Mouse (Mus musculus): ENCODE data around the gene Anks1. TPM values are rescaled to one million over a fixed set of nuclear protein-coding genes. Genes with fewer than 3 reads are reported as not detected.

Gene Anks1
- total RNA-seq, 2 experiments from 2014 or later: 56.8 to 61.6 TPM

DNA sequence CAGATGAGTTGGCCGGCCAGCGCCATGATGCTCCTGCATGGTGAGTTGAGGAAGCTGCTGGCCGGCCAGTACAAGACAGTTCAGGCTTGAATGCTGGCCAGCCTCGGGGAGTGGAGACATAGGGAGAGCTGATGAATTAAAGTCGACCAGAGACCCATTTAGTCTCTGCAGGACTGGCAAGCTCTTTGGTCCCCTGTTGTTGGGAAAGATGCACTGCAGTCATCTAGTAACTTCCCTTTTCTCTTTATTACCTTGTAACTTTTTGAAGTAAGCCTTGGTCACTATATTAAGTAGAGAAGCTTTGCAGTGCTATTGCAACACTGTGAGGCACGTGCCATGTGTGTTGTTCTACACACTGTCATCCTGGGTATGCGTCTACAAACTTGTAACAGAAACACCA, 16.4 kb downstream of the Anks1 start:
- intact Hi-C loops (cut with DNase I): no loop called here
- no peak for DNase-seq (ENCODE audit: low spot score)

DNA sequence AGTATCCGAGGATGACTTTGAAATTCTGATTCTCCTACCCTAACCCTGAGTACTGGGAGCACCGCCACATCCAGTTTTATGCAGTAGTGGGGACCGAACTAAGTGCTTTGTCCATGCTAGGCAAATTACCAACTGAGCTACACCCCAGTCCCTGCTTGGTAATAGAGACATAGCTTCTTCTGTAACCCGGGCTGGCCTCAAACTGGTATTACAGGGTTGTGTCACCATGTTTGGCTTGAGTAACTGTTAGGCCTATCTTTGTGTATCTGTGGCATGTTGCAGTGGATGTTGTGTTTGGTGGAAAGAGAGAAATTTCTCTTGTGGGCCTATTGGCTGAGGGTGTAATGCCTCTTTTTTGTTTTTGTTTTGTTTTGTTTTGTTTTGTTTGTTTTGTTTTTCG, 21.2 kb downstream of the Anks1 start:
- DNase-seq (ENCODE audit: low spot score): no peak
- intact Hi-C loops (cut with DNase I): no loop called here

DNA sequence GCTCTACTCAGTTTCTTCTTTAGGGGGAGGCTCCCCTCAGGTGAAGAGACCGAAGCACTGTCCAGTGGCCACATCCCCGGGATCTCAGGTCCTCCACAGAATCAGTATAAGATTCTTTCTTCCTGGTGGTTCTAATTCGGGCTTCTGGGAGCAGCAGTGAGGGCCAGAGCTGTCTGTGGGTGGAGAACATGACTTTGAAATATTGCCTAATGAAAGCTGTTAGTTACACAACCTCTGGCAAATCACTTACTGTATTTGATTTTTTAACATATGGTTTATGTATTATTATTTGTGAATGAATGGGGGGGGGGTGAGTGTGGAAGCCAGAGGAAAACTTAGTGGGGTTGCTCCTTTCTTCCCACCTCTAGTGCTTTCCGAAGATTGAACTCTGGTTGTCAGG, 22.7 kb downstream of the Anks1 start:
- intact Hi-C loops (cut with DNase I): no loop called here
- DNase-seq (ENCODE audit: low spot score): no peak

DNA sequence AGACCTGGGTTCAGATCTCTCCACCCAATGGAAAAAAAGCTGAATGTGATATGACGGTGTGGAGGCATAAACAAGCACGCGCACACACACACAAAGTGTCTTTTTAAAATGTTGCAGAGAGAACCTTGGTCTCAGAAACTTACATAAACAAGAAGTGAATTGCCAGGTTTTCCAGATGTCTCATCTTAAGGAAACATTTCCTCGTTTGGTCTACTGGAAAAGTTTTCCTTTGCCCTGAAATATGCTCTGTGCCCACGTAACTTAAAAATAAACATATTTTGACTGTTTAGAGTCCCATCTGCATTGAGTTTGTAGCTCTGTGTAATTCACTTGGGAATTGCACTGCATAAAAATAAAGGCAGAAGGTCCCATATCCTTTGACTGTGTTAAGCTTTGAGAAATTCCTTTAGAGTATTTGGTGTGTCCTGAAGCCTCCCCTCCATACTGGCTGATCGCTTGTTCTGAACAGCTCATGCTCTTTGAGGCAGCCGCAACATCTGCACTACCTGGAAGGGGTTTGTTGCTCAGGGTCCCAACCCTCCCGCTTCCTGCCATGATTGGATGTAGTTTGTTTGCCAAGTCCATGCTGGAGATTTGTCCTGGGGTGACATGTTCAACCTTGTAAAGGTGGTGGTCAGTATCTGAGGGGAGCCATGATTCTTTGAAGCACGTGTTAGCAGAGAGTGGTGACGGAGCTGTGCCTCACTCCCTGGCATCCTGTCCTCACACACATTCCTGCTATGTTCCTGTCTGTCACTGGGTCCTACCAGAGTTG, 25.2 kb downstream of the Anks1 start:
- DNase-seq (ENCODE audit: low spot score): no peak
- intact Hi-C loops (cut with DNase I): no loop called here

DNA sequence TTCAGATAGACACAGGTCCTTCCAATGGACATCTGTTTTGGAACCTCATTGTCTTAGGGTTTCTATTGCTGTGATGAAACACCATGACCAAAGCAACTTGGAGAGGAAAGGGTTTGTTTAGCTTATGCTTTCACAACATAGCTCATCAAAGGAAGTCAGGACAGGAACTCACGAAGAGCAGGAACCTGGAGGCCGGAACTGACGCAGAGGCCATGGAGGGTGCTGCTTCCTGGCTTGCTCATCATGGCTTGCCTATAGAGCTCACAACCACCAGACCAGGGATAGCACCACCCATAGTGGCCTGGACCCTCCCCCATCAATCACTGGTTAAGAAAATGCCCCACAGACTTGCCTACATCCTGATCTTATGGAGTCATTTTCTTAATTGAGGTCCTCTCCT, 26.0 kb downstream of the Anks1 start:
- intact Hi-C loops (cut with DNase I): no loop called here

DNA sequence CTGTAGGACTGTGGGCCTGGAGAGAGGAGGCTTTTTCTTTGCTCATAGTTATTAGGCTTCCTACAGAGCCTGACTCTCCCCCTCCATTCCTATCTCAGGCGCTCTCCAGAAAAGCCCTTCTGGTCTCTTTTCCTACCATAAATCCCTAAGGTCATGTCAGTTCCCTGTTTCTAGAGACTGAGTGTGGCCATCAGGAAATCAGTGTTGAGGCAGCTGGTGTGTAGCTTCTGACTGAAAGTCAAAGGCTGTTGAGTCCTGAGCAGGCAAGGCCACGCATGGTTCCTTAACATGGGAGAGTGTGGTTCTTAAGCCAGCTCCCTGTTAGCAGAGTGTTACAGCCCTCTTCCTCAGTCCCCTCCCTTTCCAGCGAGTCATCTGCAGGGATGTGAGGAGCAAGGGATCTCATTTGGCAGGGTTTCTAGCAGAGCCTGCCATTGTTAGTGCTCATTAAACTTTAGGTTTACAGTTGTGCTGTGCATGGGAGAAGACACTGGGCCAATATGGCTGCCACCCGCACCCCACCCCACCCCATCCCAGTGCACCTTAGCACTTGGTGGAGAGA, 28.0 kb downstream of the Anks1 start:
- no peak for DNase-seq (ENCODE audit: low spot score)
- intact Hi-C loops (cut with DNase I): no loop called here

More for the DNA sequence above, 26.0 kb downstream of the Anks1 start:
- no peak for DNase-seq (ENCODE audit: low spot score)

DNA sequence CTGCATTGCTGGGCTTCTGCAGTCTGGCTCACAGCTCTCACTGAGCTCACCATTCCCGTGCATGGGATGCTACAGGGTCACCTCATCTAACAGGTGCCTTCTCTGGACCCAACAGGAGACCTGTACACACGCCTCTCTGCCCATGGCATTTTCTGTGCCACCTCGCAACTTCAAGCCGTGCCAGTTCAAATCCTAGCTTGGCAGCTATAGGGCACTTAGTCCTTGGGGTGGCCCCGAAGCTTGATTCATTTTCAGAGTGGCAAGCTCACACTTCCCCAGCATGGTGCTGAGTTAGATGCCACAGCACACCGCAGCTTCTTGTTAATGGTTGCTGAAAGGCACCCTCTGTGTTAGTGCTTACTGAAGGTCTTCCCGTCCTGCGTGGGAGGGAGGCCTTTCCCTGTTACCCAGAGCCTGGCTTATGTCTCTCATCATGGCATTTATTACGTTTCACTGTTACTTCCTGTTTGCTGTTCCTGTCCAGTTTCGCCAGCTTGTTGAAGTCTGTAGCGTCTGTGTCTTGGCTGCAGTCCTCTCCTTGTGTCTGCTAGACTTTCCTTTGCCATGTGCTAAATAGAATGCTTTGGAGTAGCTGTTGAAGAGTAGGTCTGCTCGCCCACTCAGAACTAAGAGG, 29.1 kb downstream of the Anks1 start:
- intact Hi-C loops (cut with DNase I): no loop called here
- DNase-seq (ENCODE audit: low spot score): no peak

DNA sequence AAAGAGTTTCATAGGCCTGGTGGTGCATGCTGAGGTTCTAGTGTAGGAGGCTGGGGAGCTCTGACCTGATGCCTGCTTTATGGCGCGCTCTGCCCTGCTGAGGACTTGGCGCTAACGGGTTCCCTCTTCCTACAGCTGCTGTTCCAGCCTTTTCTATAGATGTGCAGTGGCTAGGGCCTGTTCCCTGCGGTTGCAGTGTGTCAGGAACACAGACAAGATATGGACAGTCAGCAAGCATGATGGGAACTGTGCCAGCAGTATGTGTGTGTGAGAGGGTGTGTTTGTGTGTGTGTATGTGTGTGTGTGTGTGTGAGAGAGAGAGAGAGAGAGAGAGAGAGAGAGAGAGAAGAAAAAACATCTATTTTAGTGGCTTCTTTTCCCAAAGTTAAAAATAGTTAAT, 29.9 kb downstream of the Anks1 start:
- no peak for DNase-seq (ENCODE audit: low spot score)
- intact Hi-C loops (cut with DNase I): no loop called here

DNA sequence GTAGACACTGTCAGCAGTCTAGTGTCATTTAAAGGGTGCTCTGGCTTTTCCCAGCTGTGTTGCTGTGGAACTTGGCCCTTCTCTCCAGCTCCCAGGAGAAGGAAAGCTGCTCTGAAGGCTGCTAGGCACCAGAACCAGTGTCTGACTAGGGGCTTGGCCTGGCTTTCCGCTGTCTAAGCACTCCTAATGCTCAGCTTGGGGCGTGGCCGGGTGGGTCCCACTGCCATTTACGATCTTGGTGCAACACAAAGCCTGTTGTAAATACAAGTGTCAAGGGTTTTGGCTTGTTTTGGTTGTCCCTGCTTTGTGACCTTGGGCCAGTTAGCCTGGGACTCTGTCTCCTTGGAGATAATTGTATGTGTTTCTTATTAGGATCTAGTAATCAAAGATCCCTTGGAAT, 31.2 kb downstream of the Anks1 start:
- no peak for DNase-seq (ENCODE audit: low spot score)
- intact Hi-C loops (cut with DNase I): no loop called here

DNA sequence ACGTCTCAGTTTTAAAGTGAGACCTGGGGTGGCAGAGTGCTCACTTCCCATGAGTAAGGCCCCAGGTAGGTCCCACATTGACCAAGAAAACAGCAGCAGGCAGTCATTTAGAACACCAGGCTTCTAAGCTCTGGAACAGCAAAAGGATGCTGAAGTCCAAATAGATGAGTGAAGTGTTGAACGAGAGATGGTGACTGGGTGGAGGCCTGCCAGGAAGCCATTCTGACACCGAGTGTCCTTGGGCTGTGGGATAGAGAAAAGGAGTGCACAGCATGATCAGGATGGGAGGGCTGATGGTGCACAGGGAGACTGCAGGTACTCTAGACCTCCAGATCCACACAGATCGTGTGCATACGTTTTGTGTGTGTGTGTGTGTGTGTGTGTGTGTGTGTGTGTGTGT, 32.1 kb downstream of the Anks1 start:
- intact Hi-C loops (cut with DNase I): no loop called here

DNA sequence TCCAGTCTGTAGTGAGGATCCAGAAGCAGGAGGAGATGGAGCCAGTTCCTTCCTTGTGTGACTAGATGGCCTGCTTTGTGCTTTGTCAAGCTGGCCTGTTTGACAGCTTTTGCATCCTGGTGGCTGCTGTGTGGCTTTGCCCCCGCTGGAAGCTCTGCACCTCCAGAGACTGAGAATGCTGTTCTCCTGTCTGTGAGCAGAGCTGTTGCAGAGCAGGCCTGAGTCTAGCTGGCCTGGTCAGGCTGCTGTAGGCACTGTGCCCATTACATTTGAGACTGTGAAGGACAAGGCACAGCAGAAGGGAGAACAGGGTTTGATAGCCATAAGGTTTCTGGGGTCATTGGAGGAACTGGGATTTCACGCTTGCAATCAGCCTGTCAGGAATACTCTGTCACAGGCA, 32.6 kb downstream of the Anks1 start:
- DNase-seq (ENCODE audit: low spot score): no peak
- intact Hi-C loops (cut with DNase I): no loop called here

More for the DNA sequence above, 32.1 kb downstream of the Anks1 start:
- DNase-seq (ENCODE audit: low spot score): no peak

DNA sequence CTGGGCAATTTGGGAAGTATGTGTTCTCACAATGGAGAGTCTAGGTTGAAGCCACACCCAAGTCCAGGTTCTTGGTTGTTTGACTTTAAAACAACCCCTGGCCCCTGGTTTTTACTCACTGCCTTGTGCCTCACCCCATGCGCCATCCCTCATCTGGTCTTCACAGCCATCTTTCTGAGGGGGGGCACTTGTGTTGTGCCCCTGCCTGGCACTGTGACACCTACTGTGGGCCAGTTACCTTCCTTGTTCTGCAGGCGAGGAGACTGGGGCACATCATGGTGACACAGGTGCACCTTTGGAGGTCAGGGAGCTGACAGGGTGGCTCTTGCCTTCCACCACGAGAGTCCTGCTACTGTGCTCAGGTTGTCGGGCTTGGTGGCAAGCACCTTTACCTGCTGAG, 33.0 kb downstream of the Anks1 start:
- DNase-seq (ENCODE audit: low spot score): no peak
- intact Hi-C loops (cut with DNase I): no loop called here

DNA sequence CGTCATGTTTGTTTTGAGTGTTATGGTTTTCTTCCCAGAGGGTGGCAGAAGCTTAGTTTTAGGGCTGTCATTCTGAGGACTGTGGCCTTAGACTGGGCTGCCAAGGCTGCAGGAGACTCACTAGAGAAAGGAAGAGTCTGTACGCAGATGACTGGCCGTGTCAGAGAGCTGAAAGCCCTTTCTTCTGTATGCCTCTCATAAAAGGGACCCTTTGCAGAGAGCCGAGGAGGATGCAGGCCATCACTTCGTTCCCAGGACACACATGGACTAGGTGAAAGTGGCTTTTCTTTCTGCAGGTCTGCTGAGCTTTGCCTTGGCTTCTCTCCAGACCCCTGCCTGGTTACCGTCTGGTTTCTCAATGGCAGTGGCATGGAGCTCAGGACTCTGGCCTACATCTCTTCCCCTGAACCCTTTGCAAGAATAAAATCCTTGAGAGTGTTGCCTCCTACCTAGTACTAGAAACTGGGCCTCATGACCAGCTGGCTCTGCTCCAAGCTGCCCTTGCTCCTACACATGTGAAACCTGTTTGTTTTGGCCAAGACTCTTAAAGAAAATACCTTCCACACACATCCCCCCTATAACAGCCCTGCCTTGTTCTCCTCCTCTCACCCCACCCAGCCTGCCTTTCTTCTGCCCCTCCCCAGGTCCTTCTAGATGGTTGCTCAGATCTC, 36.6 kb downstream of the Anks1 start:
- no peak for DNase-seq (ENCODE audit: low spot score)

DNA sequence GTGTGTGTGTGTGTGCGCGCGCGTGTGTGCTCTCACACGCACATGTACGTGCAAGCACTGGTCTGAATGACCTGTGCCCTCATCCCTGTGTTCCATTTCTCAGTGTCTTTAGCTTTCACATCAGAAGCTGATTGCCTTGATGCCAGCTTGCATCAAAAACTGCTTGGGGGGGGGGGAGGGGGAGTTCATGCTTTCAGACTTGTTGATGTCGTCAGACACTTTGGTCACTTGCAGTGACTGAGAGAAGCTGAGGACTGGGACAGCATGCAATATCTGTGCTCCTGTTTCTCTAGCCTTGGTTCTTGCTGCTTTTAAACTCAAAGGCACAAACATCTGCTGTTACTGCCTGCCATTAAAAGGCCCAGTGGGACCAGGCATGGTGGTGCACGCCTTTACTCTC, 37.3 kb downstream of the Anks1 start:
- DNase-seq (ENCODE audit: low spot score): no peak
- intact Hi-C loops (cut with DNase I): no loop called here

More for the DNA sequence above, 36.6 kb downstream of the Anks1 start:
- intact Hi-C loops (cut with DNase I): no loop called here

DNA sequence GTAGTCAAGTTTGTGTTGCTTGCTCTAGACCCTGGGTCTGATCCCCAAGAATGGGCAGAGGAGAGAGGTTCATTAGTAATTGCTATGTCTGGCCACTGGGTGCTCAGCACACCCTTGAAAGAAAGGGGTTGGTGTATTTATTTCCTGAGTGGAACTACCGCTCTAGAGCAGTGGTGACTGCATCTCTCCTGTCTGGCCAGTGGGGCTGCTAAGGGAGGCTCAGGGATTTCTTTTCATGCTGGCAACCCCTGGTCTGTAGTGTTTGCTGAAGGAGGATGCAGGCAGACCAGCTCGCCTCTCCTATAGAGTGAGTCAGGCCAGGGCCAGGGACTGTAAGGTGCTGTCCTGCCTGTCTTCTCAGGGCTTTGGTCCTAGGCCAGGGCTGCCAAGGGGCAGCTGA, 38.0 kb downstream of the Anks1 start:
- DNase-seq (ENCODE audit: low spot score): no peak
- intact Hi-C loops (cut with DNase I): no loop called here

DNA sequence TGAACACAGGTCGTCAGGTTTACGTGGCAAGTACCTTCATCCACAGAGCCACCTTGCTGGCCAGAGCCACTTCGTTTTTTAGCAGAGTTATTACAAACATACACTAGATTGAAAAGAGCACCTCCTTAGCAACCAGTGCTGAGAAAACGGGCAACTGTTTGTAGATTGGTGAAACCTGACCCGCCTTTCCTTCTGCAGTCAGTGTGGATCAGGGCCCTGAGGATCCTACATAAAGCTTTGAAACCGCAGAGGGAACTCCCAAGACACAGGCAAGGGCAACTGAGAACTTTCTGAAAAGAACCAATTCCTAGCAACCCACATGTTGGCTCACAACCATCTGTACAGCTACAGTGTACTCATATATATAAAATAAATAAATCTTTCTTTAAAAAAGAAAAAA, 44.0 kb downstream of the Anks1 start:
- no peak for DNase-seq (ENCODE audit: low spot score)

DNA sequence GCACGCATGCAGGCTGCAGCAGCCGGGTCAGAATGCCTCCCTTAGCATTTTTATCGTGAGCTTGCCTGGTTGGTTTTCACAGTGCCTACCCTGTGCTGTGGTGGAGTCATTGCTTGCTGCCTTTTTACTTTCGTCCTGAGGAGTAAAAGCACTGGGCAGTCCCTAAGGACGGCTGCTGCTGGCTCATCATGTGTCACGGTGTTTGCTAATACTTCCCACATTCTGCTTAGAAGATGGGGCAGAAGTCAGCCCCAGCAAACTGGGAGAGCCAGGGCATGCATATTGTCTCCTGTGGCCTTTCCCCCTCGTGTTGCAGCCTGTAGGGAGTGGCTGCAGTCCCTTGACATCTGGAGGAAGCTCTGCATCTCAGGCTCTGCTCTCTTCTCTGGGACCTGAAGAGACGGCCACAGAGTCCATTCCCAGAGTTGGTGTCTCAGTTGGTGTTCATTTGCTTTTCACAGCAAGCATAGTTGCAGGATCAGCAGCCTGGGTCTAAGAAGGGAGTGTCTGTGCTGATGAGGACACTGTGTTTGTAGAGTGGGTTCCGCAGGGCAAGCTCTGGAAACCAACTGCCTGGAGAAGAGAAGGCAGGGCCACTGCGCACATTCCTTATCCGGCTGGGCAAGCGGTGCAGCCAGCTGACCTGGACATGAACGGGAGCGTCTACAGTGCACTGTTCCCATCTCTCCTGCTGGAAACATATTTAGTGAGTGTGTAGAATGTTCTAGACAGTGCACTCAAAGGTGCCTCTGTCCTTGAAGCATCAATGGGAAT, 45.7 kb downstream of the Anks1 start:
- DNase-seq (ENCODE audit: low spot score): no peak
- intact Hi-C loops (cut with DNase I): no loop called here

More for the DNA sequence above, 44.0 kb downstream of the Anks1 start:
- intact Hi-C loops (cut with DNase I): no loop called here

DNA sequence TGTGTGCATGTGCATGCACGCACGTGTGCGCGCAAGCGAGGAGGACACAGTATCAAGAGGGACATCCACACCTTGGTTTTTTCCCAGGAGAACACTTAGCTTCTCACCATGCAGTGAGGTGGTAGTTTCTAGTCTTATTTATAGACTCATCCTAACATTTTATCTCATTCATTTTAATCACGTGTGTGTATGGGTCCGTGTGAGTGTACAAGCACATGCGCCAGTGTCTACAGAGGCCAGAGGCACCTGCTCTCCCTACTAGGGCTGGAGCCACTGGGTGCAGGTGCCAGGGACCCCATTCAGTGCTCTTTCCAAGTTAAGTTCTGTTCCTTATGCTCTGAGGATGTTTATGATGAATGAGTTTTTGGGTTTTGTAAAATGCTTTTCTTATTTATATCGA, 48.5 kb downstream of the Anks1 start:
- intact Hi-C loops (cut with DNase I): no loop called here
- DNase-seq (ENCODE audit: low spot score): no peak

DNA sequence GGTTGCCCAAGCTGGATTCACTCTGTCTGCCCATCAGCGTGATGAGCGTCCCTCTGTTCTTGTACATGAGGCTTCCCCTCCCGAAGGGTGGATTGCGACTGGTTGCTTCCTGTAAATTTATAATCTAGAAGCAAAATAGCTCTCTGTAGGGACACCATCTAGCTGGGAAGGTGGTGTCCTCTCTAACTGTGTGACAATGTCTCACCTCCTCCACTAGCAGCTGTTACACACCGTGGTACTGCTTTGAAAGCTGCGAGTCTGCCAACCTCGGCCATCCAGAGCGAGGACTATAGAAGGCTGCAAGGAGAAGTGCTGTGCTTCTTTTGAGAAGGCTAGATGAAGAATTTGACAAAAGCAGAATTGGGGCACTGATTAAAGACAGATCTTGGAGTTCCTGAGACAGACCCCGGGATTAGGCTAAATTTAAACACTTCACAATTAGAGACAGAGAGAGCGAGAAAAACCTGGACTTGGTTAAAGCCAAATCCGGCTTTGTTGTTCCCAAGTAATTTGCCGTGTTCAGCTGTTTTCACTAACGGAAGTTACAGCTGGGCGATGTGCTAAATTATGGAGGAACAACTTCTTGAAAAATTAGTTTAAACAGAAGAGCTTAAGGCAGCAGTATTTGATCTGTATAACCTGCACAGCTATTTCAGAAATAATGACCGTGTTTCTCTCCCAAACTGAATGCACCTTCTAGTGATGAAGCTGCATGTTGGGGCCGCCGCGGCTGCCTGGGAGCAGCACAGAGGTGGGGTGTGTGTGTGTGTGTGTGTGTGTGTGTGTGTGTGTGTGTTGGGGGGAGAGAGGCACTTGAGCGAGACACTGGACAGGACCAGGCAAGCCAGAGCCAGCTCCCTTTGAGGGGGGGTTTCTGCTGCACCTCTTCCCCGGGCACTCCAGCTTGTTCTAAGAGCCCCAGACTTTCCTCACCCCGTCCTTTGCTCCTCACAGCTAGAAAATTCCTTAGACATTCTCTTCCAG, 51.3 kb downstream of the Anks1 start:
- intact Hi-C loops (cut with DNase I): no loop called here
- DNase-seq (ENCODE audit: low spot score): no peak

Data from heart, postnatal 25 days (tissue).